ENCODE assay signal across 19 mouse cellular contexts in the genomic region with DNA sequence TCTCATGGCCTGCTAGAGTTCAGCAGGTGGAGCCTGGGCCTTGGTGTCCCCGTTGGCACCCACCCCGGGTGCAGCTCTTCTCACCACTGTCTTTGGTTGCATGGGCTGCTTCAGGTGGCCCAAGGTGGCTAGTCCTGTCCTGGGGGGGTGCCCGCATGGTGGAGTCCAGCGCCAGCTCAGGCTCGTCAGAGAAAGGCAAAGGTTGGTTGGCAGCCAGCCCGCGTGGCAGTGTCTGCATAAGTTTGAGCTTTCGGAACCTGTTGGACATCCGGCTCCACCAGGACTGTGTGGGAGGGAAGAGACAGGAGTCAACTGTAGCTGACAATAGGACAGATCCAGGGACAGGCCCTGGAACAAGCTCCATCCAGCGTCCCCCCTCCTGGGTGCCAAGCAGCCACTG. TPM values are rescaled to one million over a fixed set of nuclear protein-coding genes. Genes with fewer than 3 reads are reported as not detected.
"Had no signal": no experiment of that assay in that cellular context is flagged by ENCODE, and none has a peak within 500 bp of the region (broad histone marks: within the 10 kb centered on the region; RNA-seq: fewer than 3 reads in every experiment).

No protein-coding gene starts in this region.

- H3K36me3 ChIP-seq: liver, embryonic 13.5 days; midbrain, embryonic 15.5 days had no signal

- H3K4me1 ChIP-seq: liver, embryonic 13.5 days had no signal

- H3K4me3 ChIP-seq: left cerebral cortex, adult 2 months; liver, embryonic 13.5 days; midbrain, embryonic 12.5 days; midbrain, embryonic 15.5 days; neural tube, embryonic 12.5 days; neural tube, embryonic 15.5 days had no signal

- ATAC-seq: inflammation-experienced regulatory T-cells, adult 6 months; intestine, embryonic 16.5 days; midbrain, embryonic 15.5 days had no signal

- H3K27ac ChIP-seq: left cerebral cortex, adult 2 months; liver, embryonic 13.5 days; macrophage; midbrain, embryonic 12.5 days; midbrain, embryonic 15.5 days; neural tube, embryonic 12.5 days; neural tube, embryonic 15.5 days; stomach, postnatal 0 days had no signal

- DNase-seq: layer of hippocampus, postnatal 36 days; liver, embryonic 13.5 days; lung, adult 2 months; lung, postnatal 14 days; right cerebral cortex, adult 18-20 months; right cerebral cortex, postnatal 14 days; right cerebral cortex, postnatal 4 days; thymus, adult 2 months; thymus, postnatal 14 days had no signal

- H3K4me2 ChIP-seq: liver, embryonic 13.5 days; midbrain, embryonic 12.5 days; midbrain, embryonic 15.5 days; neural tube, embryonic 12.5 days; neural tube, embryonic 15.5 days had no signal

- H3K9ac ChIP-seq: liver, embryonic 13.5 days; midbrain, embryonic 12.5 days; midbrain, embryonic 15.5 days; neural tube, embryonic 12.5 days; neural tube, embryonic 15.5 days had no signal

- H3K27me3 ChIP-seq: liver, embryonic 13.5 days; midbrain, embryonic 12.5 days; midbrain, embryonic 15.5 days; neural tube, embryonic 12.5 days; neural tube, embryonic 15.5 days had no signal

- H3K9me3 ChIP-seq: liver, embryonic 13.5 days; midbrain, embryonic 12.5 days; midbrain, embryonic 15.5 days; neural tube, embryonic 12.5 days; neural tube, embryonic 15.5 days had no signal

RNA-seq across cellular contexts. Expression of a gene that starts 17.6 kb away (rescaled TPM):
- polyA plus RNA-seq: inflammation-experienced regulatory T-cells, adult 6 months had no signal

RNA-seq across cellular contexts. Expression of a gene that starts 47.9 kb away (rescaled TPM):
- total RNA-seq: megakaryocyte, adult 5-6 weeks had no signal
- polyA plus RNA-seq: inflammation-experienced regulatory T-cells, adult 6 months; lung, adult 2 months had no signal
